Mouse (Mus musculus): ENCODE measurements around the gene Cebpzos. TPM values are rescaled to one million over a fixed set of nuclear protein-coding genes. Genes with fewer than 3 reads are reported as not detected.

Gene Cebpzos
- 10 to 100 TPM; 27.2 to 33.5 TPM for total RNA-seq (2021)
- long read RNA-seq, experiment 1, transcript Cebpzos-201 (5 exons, 753 nt), result major isoform, 6 of 20 reads
- long read RNA-seq, experiment 1, transcript Cebpzos-202 (5 exons, 602 nt), result minor isoform, 5 of 20 reads
- long read RNA-seq, experiment 1, partial matches to known transcripts, result 6 of 20 reads
- long read RNA-seq, experiment 1, other reads (novel, unspliced or antisense), result 3 of 20 reads
- long read RNA-seq, experiment 2, transcript Cebpzos-201 (5 exons, 753 nt), result minor isoform, 5 of 26 reads
- long read RNA-seq, experiment 2, transcript Cebpzos-202 (5 exons, 602 nt), result major isoform, 15 of 26 reads
- long read RNA-seq, experiment 2, partial matches to known transcripts, result 4 of 26 reads
- long read RNA-seq, experiment 2, other reads (novel, unspliced or antisense), result 2 of 26 reads

DNA sequence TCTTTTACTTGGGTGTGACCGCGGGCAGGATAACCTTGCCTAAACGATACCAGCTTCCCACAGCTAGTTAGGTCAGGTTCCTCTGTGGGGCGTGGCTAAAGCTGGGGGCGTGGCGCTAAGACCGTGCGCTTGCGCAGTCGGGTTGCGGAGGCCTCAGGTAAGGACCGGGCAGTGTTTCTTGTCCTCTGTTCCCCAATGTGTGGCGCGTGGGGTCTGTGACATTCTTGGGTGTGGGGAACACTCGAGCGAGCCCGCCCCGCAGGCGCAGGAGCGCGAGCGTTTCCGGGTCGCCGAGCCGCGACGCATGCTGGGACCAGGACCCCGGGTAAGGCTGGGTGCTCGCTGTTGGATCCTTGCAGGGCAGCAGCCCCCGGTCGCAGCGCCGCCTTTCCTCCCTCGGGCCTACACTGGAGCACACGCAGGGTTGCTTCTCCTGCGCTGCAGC is at the start of gene Cebpzos:
Gene Cebpzos (plus strand): TSS at position 132 of the 445 bp plus-strand sequence.
- Histone ChIP-seq H3K4me3 (peak within 1 kb of the TSS; percentile 86), H3K27ac (peak within 1 kb of the TSS; percentile 94)
- DNase-seq (ENCODE audit: low spot score in 2 of 2), result peak; percentile 85 to 90
- no peak for TF ChIP-seq CTCF (conservative IDR thresholded peaks at IDR 0.05)

DNA sequence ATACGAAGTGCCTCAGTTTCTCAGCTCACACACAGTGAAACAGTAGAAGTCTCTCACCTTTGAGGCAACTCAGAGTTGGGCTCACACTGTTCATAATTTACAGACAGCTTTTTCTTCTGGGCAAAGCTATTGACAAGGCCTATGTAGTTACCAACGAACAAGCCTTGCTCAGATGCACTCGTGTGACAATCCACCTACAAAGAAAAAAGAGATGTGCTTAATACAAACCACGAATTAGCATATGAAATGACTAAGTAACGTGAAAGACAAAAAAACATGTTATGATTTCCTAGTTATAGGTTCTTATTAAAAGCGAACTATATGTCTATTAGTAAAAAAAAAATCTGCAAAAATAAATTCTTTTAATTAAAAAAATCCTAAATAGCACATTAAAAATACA is 42.4 kb upstream of the Cebpzos start:
- Histone ChIP-seq H3K4me3 (no peak overlapping the region), H3K27ac (no peak overlapping the region)
- DNase-seq (ENCODE audit: low spot score in 2 of 2), result no peak
- no peak for TF ChIP-seq CTCF (conservative IDR thresholded peaks at IDR 0.05)

DNA sequence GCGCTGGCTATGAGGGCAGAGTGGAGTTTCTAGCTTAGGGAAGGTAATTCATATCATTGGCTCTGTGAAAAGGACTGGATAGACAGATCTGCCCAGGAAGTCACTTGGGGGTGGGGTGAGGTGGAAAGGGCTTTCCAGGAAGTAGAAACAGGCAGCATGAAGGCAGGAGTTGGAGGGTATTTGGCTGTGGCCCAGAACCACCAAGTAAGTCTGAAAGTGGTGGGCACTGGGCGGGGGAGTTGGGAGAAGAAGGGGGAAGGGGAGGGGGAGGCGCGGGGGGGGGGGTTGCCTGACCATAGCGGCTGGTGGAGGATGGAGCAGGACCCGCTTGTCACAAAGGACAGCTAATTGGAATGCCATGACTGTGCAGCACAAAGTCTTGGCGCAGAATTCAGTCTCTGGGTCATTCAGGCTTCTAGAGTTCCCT is 34.4 kb upstream of the Cebpzos start:
- Histone ChIP-seq H3K27ac (peak overlapping the region; percentile 64), H3K4me3 (peak overlapping the region; percentile 71)
- no peak for TF ChIP-seq CTCF (conservative IDR thresholded peaks at IDR 0.05)
- no peak for DNase-seq (ENCODE audit: low spot score in 2 of 2)

DNA sequence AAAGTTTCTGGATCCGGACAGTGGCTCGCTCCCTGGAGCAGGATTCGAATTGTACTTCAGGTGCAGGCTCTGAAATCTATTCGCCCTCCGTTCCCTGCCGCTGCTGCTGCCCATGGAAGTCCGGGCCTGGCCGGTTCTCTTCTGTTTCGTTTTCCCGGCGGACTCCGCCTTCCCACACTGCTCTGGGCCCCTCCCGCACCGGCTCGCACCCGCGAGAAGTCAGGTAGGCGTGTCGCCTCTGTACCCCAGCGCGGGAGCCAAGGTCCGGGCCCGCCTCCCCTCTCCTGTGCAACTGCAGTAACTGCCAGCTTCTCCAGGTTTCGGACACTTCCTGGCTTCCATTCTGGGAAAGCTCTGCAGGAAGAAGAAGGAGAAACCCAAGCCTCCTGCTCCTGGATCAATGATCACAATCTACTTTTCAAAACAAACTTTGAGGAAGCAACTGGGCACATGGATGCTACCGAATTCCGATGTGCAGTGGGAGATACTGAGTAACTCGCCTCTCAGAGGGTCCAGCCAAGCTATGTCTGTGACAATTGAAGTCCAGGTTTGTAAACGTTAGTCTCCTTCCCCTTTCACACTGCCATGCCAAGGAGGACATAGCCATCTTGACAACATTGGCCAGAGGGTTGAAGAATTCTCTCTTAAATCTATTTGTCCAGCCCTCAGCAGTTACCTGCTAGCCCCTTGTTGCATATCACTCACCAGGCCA is 33.7 kb upstream of the Cebpzos start, which contains the start of gene Eif2ak2:
Gene Eif2ak2 (minus strand): TSS at position 173 of the 712 bp plus-strand sequence.
- TF ChIP-seq CTCF (conservative IDR thresholded peaks at IDR 0.05), result no peak
- peak within 1 kb of the TSS; percentile 71 for H3K4me3 ChIP-seq
- peak; percentile 28 to 42 for DNase-seq (ENCODE audit: low spot score in 2 of 2)
- H3K27ac ChIP-seq, result peak within 1 kb of the TSS; percentile 64

DNA sequence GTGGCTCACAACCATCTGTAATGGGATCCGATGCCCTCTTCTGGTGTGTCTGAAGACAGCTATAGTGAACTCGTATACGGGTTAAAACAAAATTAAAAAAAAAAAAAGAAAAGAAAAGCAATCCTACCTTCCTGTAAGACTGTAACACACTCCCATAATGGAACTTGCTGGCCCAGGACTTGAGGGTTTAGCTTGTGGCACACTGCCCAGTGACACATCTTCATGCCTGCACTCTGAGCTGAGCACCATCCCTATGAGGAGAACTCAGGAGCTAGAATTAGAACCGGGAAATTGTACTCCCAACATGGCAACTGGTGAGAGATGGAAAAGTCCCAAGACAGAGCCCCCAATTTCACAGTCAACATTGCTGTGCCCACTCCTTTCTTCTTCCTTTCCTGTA is 33.0 kb upstream of the Cebpzos start:
- Histone ChIP-seq H3K27ac (no peak overlapping the region), H3K4me3 (no peak overlapping the region)
- no peak for DNase-seq (ENCODE audit: low spot score in 2 of 2)
- TF ChIP-seq CTCF (conservative IDR thresholded peaks at IDR 0.05), result no peak

DNA sequence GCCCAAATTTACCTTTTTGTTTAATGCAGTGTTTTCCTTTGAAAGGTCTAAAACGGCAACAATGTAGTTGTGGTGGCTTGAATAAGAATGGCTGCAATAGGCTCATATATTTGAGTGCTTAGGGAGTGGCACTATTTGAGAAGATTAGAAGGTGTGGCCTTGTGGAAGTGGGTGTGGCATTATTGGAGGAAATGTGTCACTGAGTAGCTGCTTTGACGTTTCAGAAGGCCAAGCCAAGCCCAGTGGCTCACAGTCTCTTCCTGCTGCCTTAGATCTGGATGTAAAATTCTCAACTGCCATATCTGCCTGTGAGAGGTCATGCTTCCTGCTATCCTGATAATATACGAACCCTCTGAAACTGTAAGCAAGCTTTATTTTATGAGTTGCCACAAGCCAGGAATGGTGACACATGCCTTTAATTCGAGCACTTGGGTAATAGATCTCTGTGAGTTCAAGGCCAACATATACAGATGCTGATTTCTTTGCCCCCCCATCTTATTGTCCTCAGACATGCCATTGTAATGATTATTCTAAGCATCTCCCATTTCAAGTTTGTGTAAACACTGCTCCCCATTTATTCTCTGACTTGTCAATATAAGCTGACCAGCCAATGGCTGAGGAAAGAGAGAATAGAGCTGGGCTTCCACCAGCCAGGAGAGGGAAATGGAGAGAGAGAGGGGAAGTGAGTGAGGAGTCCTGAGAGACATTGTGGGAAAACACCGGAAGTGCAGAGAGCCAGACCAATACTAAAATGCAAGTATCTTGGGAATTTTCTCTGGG is 30.8 kb upstream of the Cebpzos start:
- Histone ChIP-seq H3K4me3 (no peak overlapping the region), H3K27ac (no peak overlapping the region)
- DNase-seq (ENCODE audit: low spot score in 2 of 2), result no peak
- TF ChIP-seq CTCF (conservative IDR thresholded peaks at IDR 0.05), result no peak

DNA sequence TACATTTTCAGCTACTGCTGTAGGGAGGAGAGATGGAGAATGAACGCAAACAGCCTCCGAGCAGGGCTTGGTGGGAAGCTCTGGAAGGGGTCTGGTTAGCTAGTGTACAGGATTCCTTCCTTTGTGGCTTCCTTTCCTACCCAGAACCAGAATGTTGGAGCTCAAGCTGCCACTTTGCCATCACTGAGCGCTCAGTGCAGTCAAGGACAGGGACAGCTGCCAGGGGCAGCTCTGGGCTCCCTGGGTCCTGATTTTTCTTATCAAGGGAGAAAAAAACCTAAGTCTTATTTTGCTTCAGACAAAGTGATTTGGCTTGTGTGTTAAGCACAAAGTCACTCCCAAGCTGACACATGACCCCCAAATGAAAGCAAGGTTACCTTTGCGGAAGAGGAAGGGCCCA is 27.7 kb upstream of the Cebpzos start:
- no peak for DNase-seq (ENCODE audit: low spot score in 2 of 2)
- TF ChIP-seq CTCF (conservative IDR thresholded peaks at IDR 0.05), result no peak
- Histone ChIP-seq H3K27ac (no peak overlapping the region), H3K4me3 (no peak overlapping the region)

DNA sequence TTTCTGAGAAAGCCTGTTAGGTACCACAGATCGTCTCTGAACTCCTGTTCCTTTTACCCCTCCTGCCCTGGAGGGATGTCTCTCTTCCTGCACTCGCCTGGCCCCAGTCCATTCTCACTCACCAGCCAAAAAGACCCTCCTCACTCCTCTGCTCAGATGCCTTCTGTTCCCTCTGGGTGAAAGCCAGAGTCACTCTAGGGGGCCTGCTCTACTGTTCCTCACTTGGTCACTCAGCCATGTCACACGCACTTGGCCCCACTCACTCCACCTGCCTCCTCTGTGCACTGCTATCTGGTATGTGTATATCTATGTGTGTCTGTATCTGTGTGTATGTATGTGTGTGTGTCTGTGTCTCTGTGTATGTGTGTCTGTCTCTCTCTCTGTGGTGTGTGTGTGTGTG is 27.1 kb upstream of the Cebpzos start:
- no peak overlapping the region for H3K27ac ChIP-seq
- TF ChIP-seq CTCF (conservative IDR thresholded peaks at IDR 0.05), result no peak
- no peak for DNase-seq (ENCODE audit: low spot score in 2 of 2)
- H3K4me3 ChIP-seq, result no peak overlapping the region

DNA sequence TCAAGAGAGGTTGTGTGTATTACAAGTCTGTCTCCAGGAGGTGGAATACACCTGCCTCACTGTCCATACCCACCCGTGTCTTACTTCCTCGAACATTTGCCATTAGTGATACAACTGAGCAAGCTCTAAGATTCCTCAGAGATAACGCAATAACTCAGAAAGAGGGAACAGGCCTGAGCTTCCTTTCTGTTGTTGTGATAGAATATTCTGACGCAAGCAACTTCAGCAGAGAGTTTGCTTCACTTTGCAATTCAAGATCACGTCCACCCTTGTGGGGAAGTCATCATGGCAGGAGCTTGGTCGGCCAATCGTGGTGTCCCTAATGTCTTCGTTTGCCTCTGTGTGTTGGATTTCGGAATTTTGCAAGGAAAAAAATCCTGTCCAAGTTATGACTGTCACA is 25.3 kb upstream of the Cebpzos start:
- Histone ChIP-seq H3K4me3 (no peak overlapping the region), H3K27ac (no peak overlapping the region)
- no peak for DNase-seq (ENCODE audit: low spot score in 2 of 2)
- TF ChIP-seq CTCF (conservative IDR thresholded peaks at IDR 0.05), result no peak

DNA sequence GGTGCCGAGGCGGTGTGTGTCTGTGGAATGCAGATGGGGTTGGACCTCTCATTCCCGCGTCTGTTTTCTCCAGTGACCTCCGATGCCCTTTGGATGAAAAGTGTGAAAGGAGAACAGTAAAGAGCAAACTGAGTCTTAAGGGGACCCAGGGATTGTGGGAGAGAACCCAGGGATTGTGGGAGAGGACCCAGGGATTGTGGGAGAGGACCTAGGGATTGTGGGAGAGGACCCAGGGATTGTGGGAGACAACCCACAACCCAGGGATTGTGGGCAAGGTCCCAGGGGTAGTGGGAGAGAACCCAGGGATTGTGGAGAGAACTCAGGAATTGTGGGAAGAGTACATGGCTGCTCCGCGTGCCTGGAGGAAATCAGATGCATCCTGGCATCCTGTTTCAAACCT is 21.3 kb upstream of the Cebpzos start:
- DNase-seq (ENCODE audit: low spot score in 2 of 2), result no peak
- H3K4me3 ChIP-seq, result no peak overlapping the region
- no peak for TF ChIP-seq CTCF (conservative IDR thresholded peaks at IDR 0.05)
- H3K27ac ChIP-seq, result no peak overlapping the region

DNA sequence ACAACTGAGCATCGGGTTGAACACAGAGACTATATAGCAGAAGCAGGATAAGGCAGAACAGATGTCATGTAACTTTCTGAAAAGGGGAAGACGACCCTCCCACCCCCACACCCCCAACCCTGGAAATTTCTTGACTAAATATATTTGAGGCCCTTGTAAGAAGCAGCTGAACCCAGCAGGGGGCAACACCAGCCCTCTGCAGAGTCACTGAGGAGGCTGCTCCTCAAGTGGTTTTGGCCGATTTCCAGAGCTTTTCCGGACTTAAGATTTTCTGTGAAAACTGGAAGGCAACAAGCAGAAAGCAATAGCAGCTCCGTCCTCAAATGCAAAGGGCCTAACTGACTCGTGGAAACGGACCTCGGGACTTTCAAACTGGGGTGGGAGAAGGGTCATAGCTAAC is 20.9 kb upstream of the Cebpzos start:
- no peak overlapping the region for H3K4me3 ChIP-seq
- no peak overlapping the region for H3K27ac ChIP-seq
- peak in 1 of 2 experiments; percentile 21 for DNase-seq (ENCODE audit: low spot score in 2 of 2)
- peak; percentile 65 for TF ChIP-seq CTCF (conservative IDR thresholded peaks at IDR 0.05)

DNA sequence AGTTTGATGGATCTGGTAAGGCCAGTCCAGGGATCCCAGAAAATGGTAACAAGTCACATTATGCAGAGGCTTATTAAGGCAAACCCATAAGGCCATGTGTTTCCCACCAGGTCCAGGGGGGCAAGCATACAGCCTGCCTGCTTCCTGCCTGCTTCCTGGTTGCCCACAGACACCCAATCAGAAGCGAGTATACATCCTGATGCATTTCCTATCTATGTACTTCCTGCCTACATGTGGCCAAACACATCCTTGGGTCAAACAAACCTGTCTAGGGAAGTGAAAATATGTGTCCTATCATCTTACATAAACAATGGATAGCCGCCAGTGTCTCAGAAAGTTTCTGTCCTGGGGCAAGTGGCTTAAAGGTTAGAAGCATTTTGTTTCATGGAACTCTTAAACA is 13.1 kb upstream of the Cebpzos start:
- no peak for TF ChIP-seq CTCF (conservative IDR thresholded peaks at IDR 0.05)

DNA sequence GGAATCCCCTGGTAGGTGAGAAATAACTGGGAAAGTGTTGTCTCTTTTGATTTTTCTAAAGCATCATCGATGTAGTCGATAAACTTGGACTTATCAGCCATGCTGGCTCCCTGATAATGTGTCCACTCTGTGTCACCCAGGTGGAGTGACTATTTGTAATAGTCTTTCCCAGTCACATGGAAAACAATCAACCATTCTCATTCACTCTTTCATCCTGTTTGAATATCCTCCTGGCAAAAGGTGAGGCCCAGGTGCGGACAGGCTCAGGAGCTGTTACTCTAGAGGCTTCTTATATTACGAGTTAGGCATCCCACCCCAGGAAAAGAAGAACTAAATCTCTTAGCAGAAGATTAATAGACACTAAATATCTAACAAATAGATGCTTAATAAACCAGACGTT is 9.4 kb upstream of the Cebpzos start, which contains the start of gene Sult6b1:
Gene Sult6b1 (minus strand): TSS at position 101 of the 400 bp plus-strand sequence.
- Histone ChIP-seq H3K27ac (no peak within 1 kb of the TSS), H3K4me3 (no peak within 1 kb of the TSS)
- TF ChIP-seq CTCF (conservative IDR thresholded peaks at IDR 0.05), result no peak
- DNase-seq (ENCODE audit: low spot score in 2 of 2), result no peak

More for the DNA sequence above, 13.1 kb upstream of the Cebpzos start:
- H3K27ac ChIP-seq, result no peak overlapping the region
- DNase-seq (ENCODE audit: low spot score in 2 of 2), result no peak
- H3K4me3 ChIP-seq, result no peak overlapping the region
